Mouse (Mus musculus) thymus, postnatal 14 days (tissue): ENCODE data around the gene Gm20481.
"Not testable (repeated sequence)": the region's sequence is repeated elsewhere in the genome, so short reads cannot be mapped to it uniquely, and the experiment has no call there.

Experiments
- DNase-seq: peaks from one replicate; pipeline ENCODE4 v3.0.0; 2021

The Gm20481 gene

DNA sequence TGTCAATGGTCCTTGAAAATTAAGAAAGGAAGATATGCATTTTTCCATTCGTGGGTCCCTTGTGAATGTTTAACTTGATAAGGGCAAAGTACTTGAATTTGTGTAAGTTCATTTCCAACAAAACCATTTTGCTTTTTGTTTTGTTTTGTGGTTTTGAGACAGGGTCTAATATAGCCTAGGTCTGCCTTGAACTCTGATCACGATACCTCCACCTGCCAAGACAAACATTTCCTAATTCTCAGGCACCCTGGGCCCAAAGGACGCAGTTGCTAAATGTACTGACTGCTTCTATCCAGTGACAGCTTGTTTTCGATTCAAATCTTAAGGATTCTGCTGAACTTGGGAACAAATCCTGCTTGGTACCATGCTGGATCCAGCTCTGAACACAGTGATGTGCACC lies 9.9 kb downstream of the Gm20481 start:
- no peak for DNase-seq

GRCm38 (mm10) chr17:34980655-34981054 lies 10.9 kb downstream of the Gm20481 start:
- peak; percentile 54 for DNase-seq

GRCm38 (mm10) chr17:34981690-34982180 lies 12.0 kb downstream of the Gm20481 start, which contains the start of gene Lsm2:
Gene Lsm2 (plus strand): TSS chr17:34981862.
- DNase-seq, result peak; percentile 93

GRCm38 (mm10) chr17:34982328-34982727 lies 12.6 kb downstream of the Gm20481 start:
- DNase-seq, result no peak

DNA sequence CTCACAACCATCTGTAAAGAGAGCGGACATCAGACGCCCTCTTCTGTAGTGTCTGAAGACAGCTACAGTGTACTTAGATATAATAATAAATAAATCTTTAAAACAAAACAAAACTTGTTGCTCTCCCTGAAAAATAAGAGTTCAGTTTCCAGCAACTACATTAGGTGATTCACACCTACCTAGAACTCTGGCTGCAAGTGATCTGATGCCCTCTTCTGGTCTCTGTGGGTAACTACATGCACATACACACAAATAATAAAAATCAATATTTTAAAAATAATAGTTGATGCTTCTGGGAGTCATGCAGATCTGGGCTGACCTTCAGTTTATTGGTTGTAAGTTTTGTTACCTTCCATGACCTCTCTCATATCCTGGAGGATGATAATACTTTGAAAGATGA lies 14.5 kb downstream of the Gm20481 start:
- no peak for DNase-seq

- no peak for DNase-seq
Observed at GRCm38 (mm10) chr17:34994751-34995150, 25.0 kb downstream of the Gm20481 start.

DNA sequence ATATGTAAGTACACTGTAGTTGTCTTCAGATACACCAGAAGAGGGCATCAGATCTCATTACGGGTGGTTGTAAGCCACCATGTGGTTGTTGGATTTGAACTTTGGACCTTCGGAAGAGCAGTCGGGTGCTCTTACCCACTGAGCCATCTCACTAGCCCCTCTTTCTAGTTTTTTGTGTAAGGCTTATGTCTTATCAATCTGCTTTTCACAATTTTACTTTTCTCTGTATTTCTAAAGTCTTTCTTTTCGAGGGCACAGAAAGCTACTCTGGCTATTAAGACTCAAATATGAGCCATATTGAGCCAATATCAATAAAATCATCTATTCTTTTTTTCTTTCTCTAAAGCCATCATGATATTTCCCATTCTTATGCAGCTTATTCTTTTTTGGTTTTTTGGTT lies 25.5 kb downstream of the Gm20481 start:
- DNase-seq, result not testable (repeated sequence)

GRCm38 (mm10) chr17:34995927-34996326 lies 26.2 kb downstream of the Gm20481 start:
- not testable (repeated sequence) for DNase-seq

- DNase-seq, result no peak
Observed at GRCm38 (mm10) chr17:34996411-34997141, 26.9 kb downstream of the Gm20481 start.

DNA sequence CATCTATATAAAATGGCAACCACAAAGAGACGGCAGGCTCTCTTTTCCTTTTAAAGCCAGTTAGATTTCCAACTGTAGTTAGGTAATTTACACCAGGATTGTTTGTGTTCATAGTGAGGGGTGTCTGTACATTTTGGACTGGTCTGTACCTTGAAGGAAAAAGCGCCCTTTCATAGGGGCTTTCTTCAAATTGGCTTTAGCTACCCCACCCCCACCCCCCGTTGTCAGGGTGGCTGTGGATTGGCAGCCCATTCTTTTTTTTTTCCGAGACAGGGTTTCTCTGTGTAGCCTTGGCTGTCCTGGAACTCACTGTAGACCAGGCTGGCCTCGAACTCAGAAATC lies 27.4 kb downstream of the Gm20481 start:
- DNase-seq, result no peak

DNA sequence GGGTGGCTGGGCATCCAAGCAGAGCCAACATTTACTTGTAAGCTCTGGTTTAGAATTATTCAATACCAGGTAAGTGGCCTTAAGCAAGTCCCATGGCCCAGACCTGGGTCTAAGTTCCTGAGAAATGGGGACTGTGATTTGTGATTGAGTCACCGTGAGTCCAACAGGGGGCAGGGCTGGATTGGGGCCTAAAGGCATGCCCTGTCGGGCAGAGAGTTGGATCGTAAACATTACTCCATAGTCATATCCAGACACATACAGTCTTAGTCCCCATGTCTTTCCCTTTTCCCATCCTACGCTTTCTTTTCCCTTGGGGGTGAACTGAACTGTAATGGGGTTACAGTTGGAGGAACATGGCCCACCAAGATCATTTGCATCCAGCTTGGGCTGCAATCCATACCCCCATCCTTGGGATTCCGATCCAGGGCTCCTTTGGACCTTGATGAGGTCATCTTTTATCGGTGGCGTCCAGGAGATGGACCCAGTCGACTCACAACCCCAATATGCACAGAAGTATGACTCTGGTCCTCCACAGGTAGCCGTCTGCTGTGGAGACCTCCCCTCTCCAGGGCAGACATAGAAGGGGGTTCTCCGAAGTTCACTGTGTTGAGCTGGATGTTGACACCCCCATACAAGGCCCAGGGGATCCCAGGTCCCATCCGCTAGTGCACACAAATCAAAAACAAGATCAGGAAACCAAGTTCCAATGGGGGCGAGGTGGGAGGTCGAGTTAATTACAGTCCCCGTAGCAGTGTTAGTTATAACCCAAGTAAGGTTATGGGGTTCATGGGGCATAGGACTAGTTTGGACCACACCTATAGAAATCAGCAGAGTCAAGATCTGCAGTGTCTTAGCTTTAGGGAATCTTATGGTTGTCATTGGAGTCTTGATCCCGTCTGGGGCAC lies 29.1 kb downstream of the Gm20481 start:
- no peak for DNase-seq

DNA sequence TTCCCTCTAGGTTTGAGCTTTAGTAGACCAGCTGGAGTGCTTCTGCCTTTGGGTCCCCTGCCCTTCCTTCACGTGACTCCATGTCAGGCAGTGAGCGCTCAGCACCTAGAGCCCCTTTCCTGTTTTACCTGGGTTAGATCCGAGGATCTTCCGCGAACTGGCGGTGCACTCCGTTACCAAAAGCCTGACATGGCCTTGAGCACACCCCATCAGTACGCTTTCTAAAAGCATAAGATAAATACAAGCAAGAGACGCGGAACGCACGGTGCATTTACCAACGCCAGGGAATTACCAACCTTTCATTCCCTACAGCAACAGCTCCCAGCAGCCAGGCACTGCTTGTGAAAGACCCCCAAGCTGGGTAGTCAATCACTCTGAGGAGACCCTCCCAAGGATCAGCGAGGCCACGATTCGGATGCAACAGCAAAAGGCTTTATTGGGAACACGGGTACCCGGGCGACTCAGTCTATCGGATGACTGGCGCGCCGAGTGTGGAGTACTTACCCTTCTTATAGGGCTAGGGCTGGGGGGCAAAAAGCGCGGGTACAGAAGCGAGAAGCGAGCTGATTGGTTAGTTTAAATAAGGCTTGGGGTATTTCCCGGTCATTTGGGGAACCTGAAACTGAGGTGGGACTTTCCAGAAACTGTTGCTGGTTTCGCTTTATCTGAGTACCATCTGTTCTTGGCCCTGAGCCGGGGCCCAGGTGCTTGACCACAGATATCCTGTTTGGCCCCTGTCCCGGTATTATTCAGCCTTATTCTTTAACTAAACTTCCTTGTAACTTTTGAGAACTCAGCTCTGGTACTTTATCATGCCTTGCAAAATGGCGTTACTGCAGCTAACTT lies 30.4 kb downstream of the Gm20481 start:
- DNase-seq, result peak; percentile 49

DNA sequence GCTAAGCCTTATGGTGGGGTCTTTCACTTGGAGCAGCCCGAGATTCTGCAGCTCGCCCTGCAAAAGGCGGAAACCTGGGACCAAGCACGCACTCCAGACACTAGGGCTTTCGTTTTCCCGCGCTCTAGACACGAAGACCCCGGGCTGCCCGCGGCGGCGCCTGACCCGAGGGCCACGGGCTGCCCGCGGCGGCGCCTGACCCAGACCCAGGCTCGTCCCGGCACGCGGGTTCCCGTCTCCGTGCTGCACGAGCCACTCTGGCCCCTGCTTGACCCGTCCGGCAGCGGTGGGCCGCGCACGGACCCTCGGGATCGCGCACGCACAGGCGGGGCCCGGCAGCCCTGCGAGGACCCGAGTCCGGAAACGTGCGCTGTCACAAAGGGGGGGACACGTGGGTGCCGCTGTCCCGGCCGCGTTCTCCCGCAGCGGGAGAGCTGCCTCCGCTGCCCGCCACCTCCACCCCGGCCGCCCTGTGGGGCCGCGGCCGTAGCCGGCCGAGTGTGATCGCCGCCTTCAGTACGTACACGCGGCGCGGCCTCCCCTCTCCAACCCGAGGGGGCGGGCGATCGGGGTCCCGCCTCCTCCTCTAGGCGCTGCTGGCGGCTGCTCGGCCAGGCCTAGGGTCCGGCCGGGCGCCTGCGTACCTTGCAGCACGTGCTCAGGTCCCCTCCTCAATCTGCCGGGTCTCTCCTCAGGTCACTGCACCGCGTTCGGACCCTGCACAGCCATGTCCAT lies 31.2 kb downstream of the Gm20481 start, which contains the start of gene Vars:
Gene Vars, plus strand, starts transcription at position 271 of the 735 bp plus-strand sequence.
- DNase-seq, result peak; percentile 82

GRCm38 (mm10) chr17:35001452-35002152 lies 31.9 kb downstream of the Gm20481 start:
- peak; percentile 34 for DNase-seq

DNA sequence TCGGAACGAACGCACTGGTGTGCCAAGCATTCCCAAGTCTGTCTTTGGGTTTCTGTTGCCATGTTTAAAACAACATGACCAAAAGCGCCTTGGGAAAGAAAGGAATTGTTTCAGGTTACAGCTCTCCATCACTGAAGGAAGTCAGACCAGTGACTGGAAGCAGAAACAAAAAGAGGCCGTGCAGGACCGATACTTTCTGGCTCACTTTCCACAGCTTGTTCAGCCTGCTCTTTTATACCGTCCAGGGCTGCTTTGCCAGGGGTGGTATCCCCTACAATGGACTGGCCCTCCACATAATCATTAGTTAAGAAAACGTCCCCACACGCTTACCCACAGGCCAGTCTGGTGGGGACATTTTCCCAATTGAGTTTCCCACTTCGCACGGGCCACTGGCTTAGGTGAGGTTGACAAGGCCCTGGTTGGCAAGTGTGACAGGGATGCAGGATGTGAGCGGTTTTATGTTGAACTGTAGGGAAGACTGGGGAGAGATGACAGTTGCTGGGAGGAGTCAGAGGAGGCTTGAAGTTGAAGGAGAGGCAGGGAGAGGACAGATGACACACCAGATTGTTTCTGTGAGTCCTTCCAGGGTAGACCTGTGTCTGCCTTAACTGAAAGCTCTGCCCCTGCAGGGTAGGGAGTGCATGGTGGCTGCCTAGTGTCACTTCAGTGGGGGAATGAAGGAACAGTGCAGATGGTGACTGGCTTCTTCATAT lies 32.6 kb downstream of the Gm20481 start:
- no peak for DNase-seq

GRCm38 (mm10) chr17:35003022-35003838 lies 33.5 kb downstream of the Gm20481 start:
- DNase-seq, result no peak

DNA sequence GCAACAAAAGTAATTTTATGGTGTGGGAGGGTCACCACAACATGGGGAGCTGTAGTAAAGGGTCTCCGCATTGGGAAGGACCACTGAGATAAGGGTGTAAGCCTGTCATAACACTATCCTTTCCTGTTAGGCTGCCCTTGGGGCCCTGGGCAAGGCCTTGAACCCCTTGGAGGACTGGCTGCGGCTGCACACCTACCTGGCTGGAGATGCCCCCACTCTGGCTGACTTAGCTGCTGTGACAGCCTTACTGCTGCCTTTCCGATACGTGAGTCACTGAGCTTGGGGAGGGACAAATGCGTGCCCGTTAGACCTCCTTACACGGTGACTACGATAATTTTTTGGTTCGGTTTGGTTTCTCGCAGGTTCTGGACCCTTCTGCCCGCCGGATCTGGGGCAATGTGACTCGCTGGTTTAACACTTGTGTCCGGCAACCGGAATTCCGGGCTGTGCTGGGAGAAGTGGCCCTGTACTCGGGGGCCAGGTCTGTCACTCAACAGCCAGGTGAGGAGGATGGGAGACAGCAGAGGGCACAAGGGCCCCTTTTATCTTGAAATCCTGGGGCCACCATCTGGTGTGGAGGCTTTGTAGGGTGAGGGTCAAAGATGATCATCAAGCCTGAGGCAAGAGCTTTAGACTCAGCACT lies 34.5 kb downstream of the Gm20481 start:
- DNase-seq, result no peak

DNA sequence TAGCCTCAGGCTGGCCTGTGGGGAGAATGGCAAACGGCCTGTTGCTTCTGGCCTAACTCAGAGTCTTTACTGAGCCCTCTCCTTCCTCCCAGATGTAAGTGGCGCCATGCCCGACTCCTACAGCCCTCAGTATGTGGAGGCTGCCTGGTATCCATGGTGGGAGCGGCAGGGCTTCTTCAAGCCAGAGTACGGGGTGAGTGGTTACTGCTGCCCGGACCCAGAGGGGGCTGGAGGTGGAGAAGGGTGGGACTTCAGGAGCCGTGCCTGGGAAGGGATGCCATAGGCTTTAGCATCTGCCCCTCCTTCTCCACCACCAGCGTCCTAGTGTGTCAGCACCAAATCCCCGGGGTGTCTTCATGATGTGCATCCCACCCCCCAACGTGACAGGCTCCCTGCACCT lies 35.4 kb downstream of the Gm20481 start:
- no peak for DNase-seq

GRCm38 (mm10) chr17:35005902-35006301 lies 36.2 kb downstream of the Gm20481 start:
- DNase-seq, result not testable (repeated sequence)
